ENCODE assay signal across 20 mouse cellular contexts in genomic region chr3:58730580-58730979, GRCm38 (mm10).
"Had no signal": no experiment of that assay in that cellular context is flagged by ENCODE, and none has a peak within 500 bp of the region (broad histone marks: within the 10 kb centered on the region; RNA-seq: fewer than 3 reads in every experiment).

No protein-coding gene starts in this region.

- H3K4me3 ChIP-seq: gastrocnemius, adult 2 months; heart, adult 2 months; heart, embryonic 13.5 days; heart, embryonic 15.5 days; hindbrain, embryonic 13.5 days; hindbrain, embryonic 15.5 days; kidney, embryonic 15.5 days; limb, embryonic 13.5 days; limb, embryonic 15.5 days had no signal

- H3K27me3 ChIP-seq: heart, embryonic 13.5 days; heart, embryonic 15.5 days; hindbrain, embryonic 13.5 days; hindbrain, embryonic 15.5 days; kidney, embryonic 15.5 days; limb, embryonic 13.5 days; limb, embryonic 15.5 days had no signal

- H3K27ac ChIP-seq: gastrocnemius, adult 2 months; heart, adult 2 months; heart, embryonic 13.5 days; heart, embryonic 15.5 days; hindbrain, embryonic 13.5 days; hindbrain, embryonic 15.5 days; hindbrain, postnatal 0 days; kidney, embryonic 15.5 days; kidney, postnatal 0 days; limb, embryonic 13.5 days; limb, embryonic 15.5 days had no signal

- H3K9ac ChIP-seq: heart, embryonic 13.5 days; heart, embryonic 15.5 days; hindbrain, embryonic 13.5 days; hindbrain, embryonic 15.5 days; kidney, embryonic 15.5 days; limb, embryonic 13.5 days; limb, embryonic 15.5 days had no signal

- H3K9me3 ChIP-seq: heart, embryonic 13.5 days; heart, embryonic 15.5 days; hindbrain, embryonic 13.5 days; hindbrain, embryonic 15.5 days; kidney, embryonic 15.5 days; limb, embryonic 13.5 days; limb, embryonic 15.5 days had no signal

- H3K36me3 ChIP-seq: heart, embryonic 13.5 days; heart, embryonic 15.5 days; hindbrain, embryonic 13.5 days; hindbrain, embryonic 15.5 days; kidney, embryonic 15.5 days; limb, embryonic 13.5 days; limb, embryonic 15.5 days had no signal

- H3K4me1 ChIP-seq: heart, embryonic 13.5 days; heart, embryonic 15.5 days; hindbrain, embryonic 15.5 days; kidney, embryonic 15.5 days had no signal

- ATAC-seq: hindbrain, postnatal 0 days; intestine, embryonic 16.5 days had no signal

- DNase-seq: gastrocnemius, adult 2 months; gastrocnemius, postnatal 10 days; gastrocnemius, postnatal 25 days; heart, adult 2 months; heart, postnatal 14 days; heart, postnatal 36 days; layer of hippocampus, adult 9-11 months; layer of hippocampus, postnatal 36 days; left cerebral cortex, postnatal 4 days had no signal

- H3K4me2 ChIP-seq: heart, embryonic 11.5 days; heart, embryonic 13.5 days; heart, embryonic 15.5 days; hindbrain, embryonic 13.5 days; hindbrain, embryonic 15.5 days; kidney, embryonic 15.5 days; limb, embryonic 13.5 days; limb, embryonic 15.5 days had no signal
